Mouse (Mus musculus) cerebellum, adult 2 months (tissue): ENCODE measurements around the gene Iqsec1. TPM values are rescaled to one million over a fixed set of nuclear protein-coding genes. Genes with fewer than 3 reads are reported as not detected.

Experiments
- DNase-seq, 2 experiments: peaks; one replicate each; pipeline ENCODE4 v3.0.0; 2021
- H3K27ac ChIP-seq: fragments of 200-500 bp; 2 replicates; pipeline ENCODE4 v1.5.1; 2012; ENCODE audit warnings: low read length, control low read depth, inconsistent platforms; ENCODE audit not compliant: insufficient read depth
- H3K27me3 ChIP-seq: fragments of 200-500 bp; 2 replicates; pipeline ENCODE4 v1.6.1; 2012; ENCODE audit warnings: inconsistent platforms, mild to moderate bottlenecking, low read length, moderate library complexity; ENCODE audit not compliant: control insufficient read depth, insufficient read depth
- H3K4me1 ChIP-seq: fragments of 200-500 bp; 2 replicates; pipeline ENCODE4 v1.6.1; 2011; ENCODE audit warnings: low read length; ENCODE audit not compliant: control insufficient read depth, insufficient read depth
- H3K4me3 ChIP-seq: fragments of 200-500 bp; replicated peaks from 2 replicates; pipeline ENCODE3; 2011; ENCODE audit warnings: mild to moderate bottlenecking, low read depth, low read length, control low read depth; ENCODE audit not compliant: insufficient read depth
- CTCF ChIP-seq: fragments of 200-500 bp; IDR thresholded peaks from 2 replicates; pipeline ENCODE4 v1.5.1; 2011; ENCODE audit warnings: low read depth, mild to moderate bottlenecking, control low read depth, low read length, moderate library complexity, borderline replicate concordance; ENCODE audit not compliant: insufficient read depth
- POLR2A ChIP-seq: fragments of 200-500 bp; IDR thresholded peaks from 2 replicates; pipeline ENCODE4 v1.6.1; 2011; ENCODE audit warnings: low read length, control low read depth, borderline replicate concordance; ENCODE audit not compliant: insufficient read depth
- WGBS: fragments of 180-500 bp; shearing (Covaris S2); methylation state at CpG from one replicate; pipeline ENCODE4 v1.1.7; 2018; 5-methylcytosine and 5-hydroxymethylcytosine counted together
- polyA plus RNA-seq: library from polyadenylated mRNA; depleted of rRNA; stranded (reverse); fragments of >200 nt; gene quantifications from 2 replicates; pipeline ENCODE4 v1.2.3, GENCODE M21; 2012

Iqsec1 gene
- polyA plus RNA-seq, 1 experiment, result 249 TPM

GRCm38 (mm10) chr6:90900302-90900701 is 88.2 kb downstream of the Iqsec1 start:
- Histone ChIP-seq H3K4me3 (no peak overlapping the region), H3K4me1 (no peaks in the 10 kb centered on the region), H3K27ac (no peak overlapping the region), H3K27me3 (no peaks in the 10 kb centered on the region)
- 77% methylated on average over 6 of the region's 6 CpGs for WGBS
- DNase-seq, result no peak
- no peak for TF ChIP-seq CTCF
- TF ChIP-seq POLR2A, result no peak

DNA sequence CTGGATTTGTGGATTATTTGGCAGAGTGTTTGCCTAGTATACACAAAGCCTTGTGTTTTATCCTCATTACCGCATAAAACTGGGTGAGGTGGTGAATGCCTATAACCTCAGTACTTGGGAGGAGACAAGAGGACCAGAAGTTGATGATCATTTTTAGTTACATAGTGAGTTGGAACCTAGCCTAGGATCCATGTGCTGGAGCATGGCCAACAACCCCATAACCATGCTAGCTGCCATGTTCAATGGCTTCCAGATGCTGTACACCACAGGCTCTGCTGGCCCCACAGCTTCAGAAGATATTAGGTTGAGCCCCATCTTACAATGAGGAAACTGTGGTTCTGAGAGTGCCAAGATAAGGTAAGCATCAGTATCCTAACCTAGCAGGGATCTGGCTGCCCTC is 89.2 kb downstream of the Iqsec1 start:
- Histone ChIP-seq H3K4me3 (no peak overlapping the region), H3K27ac (no peak overlapping the region), H3K4me1 (no peaks in the 10 kb centered on the region), H3K27me3 (no peaks in the 10 kb centered on the region)
- DNase-seq, result no peak
- WGBS, result 98% methylated on average over 1 of the region's 1 CpGs
- TF ChIP-seq CTCF, result no peak
- no peak for TF ChIP-seq POLR2A

DNA sequence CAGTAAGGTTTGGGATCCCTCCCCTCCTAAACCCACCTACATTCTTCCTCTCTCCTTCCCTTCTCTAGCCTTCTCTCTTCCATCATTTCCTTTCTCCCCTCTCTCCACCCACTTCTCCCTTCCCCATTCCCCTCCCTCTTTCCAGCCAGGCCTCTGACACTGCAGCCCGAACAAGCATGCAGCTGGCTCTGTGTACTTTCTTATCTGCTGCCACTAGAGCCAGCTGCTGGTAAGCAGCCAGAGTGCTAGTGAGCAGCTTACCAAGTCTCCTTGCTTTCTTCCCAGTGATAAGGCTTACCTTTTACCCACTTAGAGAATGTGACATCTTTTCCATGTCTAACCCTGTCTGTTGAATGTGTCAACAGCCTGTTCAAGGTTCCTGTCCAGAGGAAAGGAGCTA is 90.4 kb downstream of the Iqsec1 start:
- TF ChIP-seq POLR2A (no peak), CTCF (no peak)
- 13% methylated on average over 1 of the region's 1 CpGs for WGBS
- Histone ChIP-seq H3K27ac (no peak overlapping the region), H3K4me3 (no peak overlapping the region), H3K4me1 (no peaks in the 10 kb centered on the region), H3K27me3 (no peaks in the 10 kb centered on the region)
- no peak for DNase-seq

GRCm38 (mm10) chr6:90892401-90892800 is 96.1 kb downstream of the Iqsec1 start:
- 88% methylated on average over 1 of the region's 1 CpGs for WGBS
- Histone ChIP-seq H3K4me3 (no peak overlapping the region), H3K27me3 (no peaks in the 10 kb centered on the region), H3K4me1 (no peaks in the 10 kb centered on the region), H3K27ac (no peak overlapping the region)
- TF ChIP-seq CTCF, result no peak
- TF ChIP-seq POLR2A, result no peak
- no peak for DNase-seq

DNA sequence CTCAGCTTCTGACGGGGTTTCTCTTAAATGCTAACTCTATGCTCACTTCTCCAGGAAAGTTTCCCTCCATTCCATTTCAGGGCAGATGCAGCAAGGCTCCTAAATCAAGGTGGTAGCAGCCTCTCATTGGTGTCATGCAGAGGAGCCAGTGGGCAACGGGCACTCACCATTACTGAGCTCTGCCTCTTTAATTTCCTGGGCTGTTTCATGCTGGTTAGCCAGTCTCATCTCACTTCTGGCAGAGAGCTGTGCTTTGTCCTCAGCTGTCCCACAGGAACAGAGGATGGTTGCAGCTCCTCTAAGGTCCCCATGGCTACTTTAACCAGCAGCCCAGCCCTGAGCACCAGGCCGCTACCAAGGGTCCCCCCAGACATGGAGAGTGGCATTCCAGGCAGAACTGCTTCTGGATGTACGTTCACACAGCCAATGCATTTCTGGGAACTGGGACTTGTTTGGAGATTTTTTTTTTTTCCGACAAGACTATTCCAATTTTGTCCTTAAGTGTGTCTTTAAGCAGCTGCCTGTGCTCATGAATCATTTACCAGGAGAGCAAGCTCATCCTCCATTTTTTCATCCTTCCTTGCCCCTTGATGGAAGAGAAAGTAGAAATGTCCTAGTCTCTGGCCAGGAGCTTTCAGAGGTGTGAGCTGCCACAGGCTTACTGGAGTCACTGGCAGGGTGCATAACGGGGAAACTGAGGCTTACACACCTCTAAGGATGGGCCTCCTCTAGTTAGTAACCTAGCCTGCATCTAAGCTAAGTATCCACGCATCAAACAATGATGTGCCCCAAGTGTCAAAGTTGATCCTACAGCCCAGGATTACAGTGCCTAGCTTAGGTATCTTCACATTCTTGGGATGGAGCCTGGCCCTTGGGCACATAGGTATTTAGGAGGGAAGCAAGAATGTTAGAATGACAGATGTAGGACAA is 98.9 kb downstream of the Iqsec1 start:
- WGBS, result 83% methylated on average over 7 of the region's 7 CpGs
- TF ChIP-seq CTCF (no peak), POLR2A (no peak)
- no peaks in the 10 kb centered on the region for H3K27me3 ChIP-seq
- H3K27ac ChIP-seq, result no peak overlapping the region
- no peak for DNase-seq
- H3K4me3 ChIP-seq, result no peak overlapping the region
- H3K4me1 ChIP-seq, result no peaks in the 10 kb centered on the region

DNA sequence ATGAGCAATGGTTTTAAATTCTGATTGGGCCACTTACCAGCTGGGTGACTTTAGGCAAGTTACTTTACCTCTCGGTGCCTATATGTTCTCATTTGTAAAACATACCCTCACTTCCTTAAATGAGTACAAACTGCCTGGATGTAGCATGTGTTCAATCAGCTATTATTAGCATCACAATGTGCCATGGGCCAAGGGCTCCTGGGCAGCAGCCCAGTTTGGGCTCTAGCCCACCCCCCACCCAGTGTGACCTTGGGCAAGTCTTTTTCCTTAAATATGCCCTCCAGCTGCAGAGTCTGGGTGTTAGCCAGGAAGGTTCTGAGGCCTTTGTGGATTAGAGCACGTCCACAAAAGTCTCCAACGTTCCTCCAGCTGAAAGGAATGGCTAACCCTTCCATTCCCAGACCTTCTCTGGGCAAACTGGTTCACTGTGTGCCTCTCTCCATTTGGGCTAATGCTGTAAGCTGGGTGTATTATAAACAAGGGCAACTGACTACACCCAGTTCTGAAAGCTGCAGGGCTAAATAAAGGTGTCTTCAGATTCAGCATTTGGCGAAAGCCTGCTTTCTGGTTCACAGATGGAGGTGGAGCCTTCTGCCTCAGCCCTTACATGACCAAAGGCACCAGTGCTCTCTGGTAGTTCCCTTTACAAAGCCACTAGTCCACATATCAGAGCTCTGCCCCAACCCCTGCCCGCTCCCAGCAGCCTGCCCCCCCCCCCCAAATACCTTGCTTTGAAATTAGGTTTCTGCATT is 101.3 kb downstream of the Iqsec1 start:
- WGBS, result 57% methylated on average over 5 of the region's 5 CpGs
- Histone ChIP-seq H3K4me1 (no peaks in the 10 kb centered on the region), H3K4me3 (no peak overlapping the region), H3K27ac (no peak overlapping the region), H3K27me3 (no peaks in the 10 kb centered on the region)
- no peak for DNase-seq
- no peak for TF ChIP-seq POLR2A

GRCm38 (mm10) chr6:90885626-90886025 is 102.9 kb downstream of the Iqsec1 start:
- 88% methylated on average over 1 of the region's 1 CpGs for WGBS
- no peak overlapping the region for H3K4me3 ChIP-seq
- no peaks in the 10 kb centered on the region for H3K27me3 ChIP-seq
- no peaks in the 10 kb centered on the region for H3K4me1 ChIP-seq
- no peak overlapping the region for H3K27ac ChIP-seq
- DNase-seq, result no peak
- no peak for TF ChIP-seq CTCF
- no peak for TF ChIP-seq POLR2A

GRCm38 (mm10) chr6:90884631-90885030 is 103.9 kb downstream of the Iqsec1 start:
- Histone ChIP-seq H3K27me3 (no peaks in the 10 kb centered on the region), H3K4me3 (no peak overlapping the region), H3K4me1 (no peaks in the 10 kb centered on the region), H3K27ac (no peak overlapping the region)
- TF ChIP-seq POLR2A (no peak), CTCF (no peak)
- WGBS, result 36% methylated on average over 1 of the region's 1 CpGs
- DNase-seq, result no peak
